Mouse (Mus musculus) B cell, adult 67 days (primary cell): ENCODE data around the gene Foxf1. TPM values are rescaled to one million over a fixed set of nuclear protein-coding genes. Genes with fewer than 3 reads are reported as not detected.

Experiments used
- total RNA-seq, 2 experiments: library from RNA; stranded (reverse); gene quantifications; 4 replicates each; pipeline ENCODE4 v1.2.4; 2023

Foxf1 gene
- not detected for total RNA-seq

GRCm38 (mm10) chr8:121084210-121084951 lies at the start of gene Foxf1:
Foxf1 (plus strand) TSS chr8:121084386.

GRCm38 (mm10) chr8:121107668-121108656 lies 23.8 kb downstream of the Foxf1 start, which contains the start of gene Mthfsd:
Mthfsd (minus strand) TSS chr8:121108392.

GRCm38 (mm10) chr8:121115948-121116347 lies 31.8 kb downstream of the Foxf1 start, which contains the start of gene Foxc2:
Foxc2 (plus strand) TSS chr8:121116171.

DNA sequence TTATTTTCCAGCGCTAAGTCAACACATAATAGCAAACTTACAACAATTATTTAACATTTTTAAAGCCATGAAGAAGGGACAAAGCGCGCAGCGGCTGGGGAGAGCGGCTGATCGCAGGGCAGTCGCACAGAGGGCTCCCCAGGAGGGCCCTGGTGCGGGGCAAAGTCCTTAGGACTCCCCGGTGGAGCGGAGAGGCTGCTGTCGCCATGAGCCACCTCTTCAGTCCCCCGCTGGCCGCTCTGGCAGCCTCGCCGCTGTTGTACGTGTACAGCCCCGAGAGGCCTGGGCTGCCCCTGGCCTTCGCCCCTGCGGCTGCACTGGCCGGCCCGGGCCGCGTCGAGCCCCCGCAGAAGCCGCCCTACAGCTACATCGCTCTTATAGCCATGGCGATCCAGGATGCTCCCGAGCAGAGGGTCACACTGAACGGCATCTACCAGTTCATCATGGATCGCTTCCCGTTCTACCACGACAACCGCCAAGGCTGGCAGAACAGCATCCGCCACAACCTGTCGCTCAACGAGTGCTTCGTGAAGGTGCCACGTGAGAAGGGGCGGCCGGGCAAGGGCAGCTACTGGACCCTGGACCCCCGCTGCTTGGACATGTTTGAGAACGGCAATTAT lies 43.7 kb downstream of the Foxf1 start, which contains the start of gene Foxl1:
Gene Foxl1 (plus strand): TSS at position 185 of the 620 bp plus-strand sequence.

Other genes starting within 250 kb of the Foxf1 start
- gene Mthfsd, start 24.0 kb downstream of the Foxf1 start, total RNA-seq, result 10 to 100 TPM; 23.0 to 35.6 TPM
- gene Foxc2, start 31.8 kb downstream of the Foxf1 start, total RNA-seq, result under 1 TPM in 1 of 2 experiments, not detected in 1; 0.20 TPM
- not detected for gene Foxl1, start 43.6 kb downstream of the Foxf1 start, total RNA-seq